Mouse (Mus musculus): ENCODE results near the gene Chd9.

GRCm38 (mm10) chr8:90891872-90892578 lies 63.9 kb downstream of the Chd9 start:
- TF ChIP-seq POLR2A (IDR thresholded peaks at IDR 0.05; ENCODE audit: borderline replicate concordance, low read depth, low read length) (no peak), CTCF (IDR thresholded peaks at IDR 0.05; ENCODE audit: low read depth, low read length) (no peak)
